Mouse (Mus musculus): ENCODE results near the gene Rbbp4.

DNA sequence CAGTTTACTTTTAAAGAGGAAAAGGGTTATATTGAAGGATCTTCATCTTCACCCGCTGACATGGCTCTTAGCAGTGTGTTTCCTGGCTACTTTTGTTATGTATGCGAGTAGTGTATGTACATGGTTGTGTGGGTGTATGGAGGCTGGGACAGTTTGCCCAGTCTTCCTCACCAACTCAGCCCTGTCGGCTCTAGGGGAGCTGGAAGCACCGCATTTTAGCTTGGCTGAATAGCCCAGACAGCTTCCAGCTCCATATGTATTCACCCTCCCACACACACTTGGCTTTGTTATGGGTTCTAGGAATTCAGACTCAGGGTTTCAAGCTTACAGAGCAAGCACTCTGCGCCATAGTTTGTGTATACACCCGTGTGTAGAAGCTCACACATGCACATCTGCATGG is 15.9 kb upstream of the Rbbp4 start:
- TF ChIP-seq POLR2A (IDR thresholded peaks at IDR 0.05; ENCODE audit: low read depth, low read length) (no peak), CTCF (IDR thresholded peaks at IDR 0.05; ENCODE audit: extremely low read depth, insufficient read depth, insufficient read length, insufficient replicate concordance) (no peak)
